Mouse (Mus musculus): ENCODE data around the gene Hsd17b7. TPM values are rescaled to one million over a fixed set of nuclear protein-coding genes. Genes with fewer than 3 reads are reported as not detected.

The Hsd17b7 gene
- polyA plus RNA-seq (2011; ENCODE audit: insufficient read depth, insufficient read length, low read depth, missing spikeins): 20.7 and 22.4 TPM in 2 replicates

- no peaks in the 10 kb centered on the region for H3K9me3 ChIP-seq (replicated peaks; ENCODE audit: control insufficient read depth, insufficient read depth, low read length, poor library complexity, severe bottlenecking)
- peaks cover 4% of the 10 kb centered on the region; the same call in 1 of the 2 replicates for H3K36me3 ChIP-seq (ENCODE audit: control insufficient read depth, insufficient read depth, low read length, poor library complexity, severe bottlenecking)
- H3K27me3 ChIP-seq (ENCODE audit: control insufficient read depth, insufficient read depth, low read length, poor library complexity, severe bottlenecking): no peaks in the 10 kb centered on the region
- peak within 1 kb of the TSS; percentile 65 for H3K9ac ChIP-seq (ENCODE audit: low read depth, poor library complexity, severe bottlenecking)
- no peaks in the 10 kb centered on the region for H3K4me1 ChIP-seq (ENCODE audit: control insufficient read depth, insufficient read depth, low read length)
- no peak within 1 kb of the TSS for H3K27ac ChIP-seq (ENCODE audit: insufficient read depth, low read length)
- H3K4me3 ChIP-seq (ENCODE audit: low read depth, low read length): peak within 1 kb of the TSS; percentile 81
- TF ChIP-seq EP300 (IDR thresholded peaks at IDR 0.05; ENCODE audit: insufficient read depth, low read depth, low read length): 0 out of 2 replicates have a peak, but pooled peaks have one; percentile 2
- TF ChIP-seq POLR2A (IDR thresholded peaks at IDR 0.05; ENCODE audit: insufficient read depth, low read length): peak; percentile 84
- TF ChIP-seq CTCF (IDR thresholded peaks at IDR 0.05; ENCODE audit: low read depth, low read length): no peak
Observed at GRCm38 (mm10) chr1:169968792-169969515, at the start of gene Hsd17b7. Gene Hsd17b7 (minus strand): TSS chr1:169969241.

GRCm38 (mm10) chr1:170014784-170015183 is 45.7 kb upstream of the Hsd17b7 start:
- H3K4me1 ChIP-seq (ENCODE audit: control insufficient read depth, insufficient read depth, low read length): no peaks in the 10 kb centered on the region
- no peak for TF ChIP-seq EP300 (IDR thresholded peaks at IDR 0.05; ENCODE audit: insufficient read depth, low read depth, low read length)
- no peak for TF ChIP-seq CTCF (IDR thresholded peaks at IDR 0.05; ENCODE audit: low read depth, low read length)
- TF ChIP-seq POLR2A (IDR thresholded peaks at IDR 0.05; ENCODE audit: insufficient read depth, low read length): no peak
- H3K27me3 ChIP-seq (ENCODE audit: control insufficient read depth, insufficient read depth, low read length, poor library complexity, severe bottlenecking): no peaks in the 10 kb centered on the region
- H3K4me3 ChIP-seq (ENCODE audit: low read depth, low read length): no peak overlapping the region
- H3K27ac ChIP-seq (ENCODE audit: insufficient read depth, low read length): no peak overlapping the region
- H3K9me3 ChIP-seq (replicated peaks; ENCODE audit: control insufficient read depth, insufficient read depth, low read length, poor library complexity, severe bottlenecking): peaks cover 38% of the 10 kb centered on the region
- H3K9ac ChIP-seq (ENCODE audit: low read depth, poor library complexity, severe bottlenecking): no peak overlapping the region
- no peaks in the 10 kb centered on the region for H3K36me3 ChIP-seq (ENCODE audit: control insufficient read depth, insufficient read depth, low read length, poor library complexity, severe bottlenecking)

- no peak for TF ChIP-seq CTCF (IDR thresholded peaks at IDR 0.05; ENCODE audit: low read depth, low read length)
- no peak for TF ChIP-seq POLR2A (IDR thresholded peaks at IDR 0.05; ENCODE audit: insufficient read depth, low read length)
- TF ChIP-seq EP300 (IDR thresholded peaks at IDR 0.05; ENCODE audit: insufficient read depth, low read depth, low read length): no peak
- no peaks in the 10 kb centered on the region for H3K4me1 ChIP-seq (ENCODE audit: control insufficient read depth, insufficient read depth, low read length)
Observed at GRCm38 (mm10) chr1:170010716-170011505, 41.9 kb upstream of the Hsd17b7 start.

GRCm38 (mm10) chr1:170009296-170009695 is 40.3 kb upstream of the Hsd17b7 start:
- Histone ChIP-seq H3K9ac (ENCODE audit: low read depth, poor library complexity, severe bottlenecking) (no peak overlapping the region), H3K27me3 (ENCODE audit: control insufficient read depth, insufficient read depth, low read length, poor library complexity, severe bottlenecking) (no peaks in the 10 kb centered on the region), H3K36me3 (ENCODE audit: control insufficient read depth, insufficient read depth, low read length, poor library complexity, severe bottlenecking) (no peaks in the 10 kb centered on the region), H3K27ac (ENCODE audit: insufficient read depth, low read length) (no peak overlapping the region), H3K9me3 (replicated peaks; ENCODE audit: control insufficient read depth, insufficient read depth, low read length, poor library complexity, severe bottlenecking) (no peaks in the 10 kb centered on the region), H3K4me1 (ENCODE audit: control insufficient read depth, insufficient read depth, low read length) (no peaks in the 10 kb centered on the region), H3K4me3 (ENCODE audit: low read depth, low read length) (no peak overlapping the region)
- no peak for TF ChIP-seq POLR2A (IDR thresholded peaks at IDR 0.05; ENCODE audit: insufficient read depth, low read length)

More at GRCm38 (mm10) chr1:170010716-170011505, 41.9 kb upstream of the Hsd17b7 start:
- no peak overlapping the region for H3K27ac ChIP-seq (ENCODE audit: insufficient read depth, low read length)
- H3K36me3 ChIP-seq (ENCODE audit: control insufficient read depth, insufficient read depth, low read length, poor library complexity, severe bottlenecking): no peaks in the 10 kb centered on the region
- no peak overlapping the region for H3K9ac ChIP-seq (ENCODE audit: low read depth, poor library complexity, severe bottlenecking)
- H3K9me3 ChIP-seq (replicated peaks; ENCODE audit: control insufficient read depth, insufficient read depth, low read length, poor library complexity, severe bottlenecking): peaks cover 11% of the 10 kb centered on the region
- no peak overlapping the region for H3K4me3 ChIP-seq (ENCODE audit: low read depth, low read length)
- no peaks in the 10 kb centered on the region for H3K27me3 ChIP-seq (ENCODE audit: control insufficient read depth, insufficient read depth, low read length, poor library complexity, severe bottlenecking)

- Histone ChIP-seq H3K9me3 (replicated peaks; ENCODE audit: control insufficient read depth, insufficient read depth, low read length, poor library complexity, severe bottlenecking) (no peaks in the 10 kb centered on the region), H3K36me3 (ENCODE audit: control insufficient read depth, insufficient read depth, low read length, poor library complexity, severe bottlenecking) (no peaks in the 10 kb centered on the region), H3K4me1 (ENCODE audit: control insufficient read depth, insufficient read depth, low read length) (no peaks in the 10 kb centered on the region), H3K27ac (ENCODE audit: insufficient read depth, low read length) (no peak overlapping the region), H3K27me3 (ENCODE audit: control insufficient read depth, insufficient read depth, low read length, poor library complexity, severe bottlenecking) (no peaks in the 10 kb centered on the region), H3K9ac (ENCODE audit: low read depth, poor library complexity, severe bottlenecking) (no peak overlapping the region), H3K4me3 (ENCODE audit: low read depth, low read length) (no peak overlapping the region)
- TF ChIP-seq CTCF (IDR thresholded peaks at IDR 0.05; ENCODE audit: low read depth, low read length): no peak
- TF ChIP-seq EP300 (IDR thresholded peaks at IDR 0.05; ENCODE audit: insufficient read depth, low read depth, low read length): no peak
- no peak for TF ChIP-seq POLR2A (IDR thresholded peaks at IDR 0.05; ENCODE audit: insufficient read depth, low read length)
Observed at GRCm38 (mm10) chr1:170008432-170009220, 39.6 kb upstream of the Hsd17b7 start.

All from ES-Bruce4 (cell line).